In genomic region chr17:35209785-35210535, GRCm38 (mm10) we compare ENCODE assay signal across 15 mouse cellular contexts. TPM values are rescaled to one million over a fixed set of nuclear protein-coding genes. Genes with fewer than 3 reads are reported as not detected.
A peak's percentile ranks its signal among the peaks of the same experiment; 100 is the strongest.
DNase-seq lines count a peak whose midpoint lies in the region; ATAC-seq and TF ChIP-seq lines count a peak whose summit lies in the region.
"Had no signal": no experiment of that assay in that cellular context is flagged by ENCODE, and none has a peak within 500 bp of the region (broad histone marks: within the 10 kb centered on the region; RNA-seq: fewer than 3 reads in every experiment).

No protein-coding gene starts in this region.

- peaks cover 19% of the 10 kb centered on the region for H3K4me1 ChIP-seq in liver, postnatal 0 days (ENCODE audit: insufficient read depth)
- peaks cover 2% of the 10 kb centered on the region; the same call in 1 of the 2 replicates for H3K4me1 ChIP-seq in liver, embryonic 11.5 days (replicated peaks; ENCODE audit: control insufficient read depth, insufficient read depth, low read length)
- peaks cover 7 to 20% of the 10 kb centered on the region in 2 experiments for H3K4me1 ChIP-seq in MEL (ENCODE audit: control insufficient read depth in 1 of 2, insufficient read depth in 2 of 2, low read length in 2 of 2)
- H3K4me1 ChIP-seq in embryonic facial prominence, embryonic 10.5 days = peaks cover 11% of the 10 kb centered on the region
- no peaks in the 10 kb centered on the region for H3K4me1 ChIP-seq in forebrain, embryonic 12.5 days
- H3K4me1 ChIP-seq: limb, embryonic 12.5 days; lung, embryonic 15.5 days had no signal

- no peaks in the 10 kb centered on the region; the same call in 1 of the 2 replicates for H3K79me2 ChIP-seq in MEL (ENCODE audit: control insufficient read depth, insufficient read depth, low read length, poor library complexity)

- no peak for TF ChIP-seq RAD21 in MEL (IDR thresholded peaks at IDR 0.05; ENCODE audit: low read depth, low read length)

- no peaks in the 10 kb centered on the region for H3K36me3 ChIP-seq in liver, postnatal 0 days (replicated peaks; ENCODE audit: insufficient read depth, low read length)
- no peaks in the 10 kb centered on the region for H3K36me3 ChIP-seq in liver, embryonic 11.5 days (ENCODE audit: control insufficient read depth, insufficient read depth, low read length)
- H3K36me3 ChIP-seq in MEL (ENCODE audit: control insufficient read depth in 1 of 2, insufficient read depth in 2 of 2, low read length in 2 of 2) = peaks cover 0 to 11% of the 10 kb centered on the region in 2 experiments; a peak in 2 of 4 replicates
- no peaks in the 10 kb centered on the region for H3K36me3 ChIP-seq in embryonic facial prominence, embryonic 10.5 days (replicated peaks)
- H3K36me3 ChIP-seq in forebrain, embryonic 12.5 days (replicated peaks) = no peaks in the 10 kb centered on the region
- H3K36me3 ChIP-seq: heart, embryonic 10.5 days; limb, embryonic 12.5 days; lung, embryonic 15.5 days had no signal

- H3K27ac ChIP-seq in liver, postnatal 0 days (ENCODE audit: low read depth) = peak overlapping the region; percentile 53
- H3K27ac ChIP-seq in liver, embryonic 11.5 days (ENCODE audit: low read depth, low read length) = no peak overlapping the region
- H3K27ac ChIP-seq in MEL (ENCODE audit: control insufficient read depth, low read depth, low read length) = peak overlapping the region; percentile 84
- no peak overlapping the region for H3K27ac ChIP-seq in embryonic facial prominence, embryonic 10.5 days (replicated peaks)
- no peak overlapping the region for H3K27ac ChIP-seq in forebrain, embryonic 12.5 days
- H3K27ac ChIP-seq: heart, embryonic 10.5 days; hindbrain, embryonic 14.5 days; limb, embryonic 12.5 days; lung, embryonic 15.5 days had no signal

- no peak for TF ChIP-seq CTCF in liver, postnatal 0 days (IDR thresholded peaks at IDR 0.05; ENCODE audit: low read depth)
- no peak for TF ChIP-seq CTCF in MEL (IDR thresholded peaks at IDR 0.05 in 2 of 3, conservative IDR thresholded peaks at IDR 0.05 in 1 of 3; ENCODE audit: control insufficient read depth in 1 of 3, insufficient read depth in 1 of 3, low read depth in 2 of 3, low read length in 3 of 3, poor library complexity in 1 of 3, severe bottlenecking in 1 of 3)

- H3K27me3 ChIP-seq in liver, postnatal 0 days (ENCODE audit: insufficient read depth, low read length) = 0 out of 2 replicates have a peak, but pooled peaks cover 5% of the 10 kb centered on the region
- H3K27me3 ChIP-seq in liver, embryonic 11.5 days (replicated peaks; ENCODE audit: control insufficient read depth, insufficient read depth, low read length) = peaks cover 5% of the 10 kb centered on the region
- H3K27me3 ChIP-seq in MEL (ENCODE audit: control insufficient read depth in 1 of 2, insufficient read depth in 2 of 2, low read length in 2 of 2) = no peaks in the 10 kb centered on the region
- peaks cover 7% of the 10 kb centered on the region for H3K27me3 ChIP-seq in embryonic facial prominence, embryonic 10.5 days (replicated peaks; ENCODE audit: low read depth, poor library complexity, severe bottlenecking)
- H3K27me3 ChIP-seq in forebrain, embryonic 12.5 days = peaks cover 19% of the 10 kb centered on the region

- peak overlapping the region; percentile 27 for H3K4me2 ChIP-seq in liver, postnatal 0 days (ENCODE audit: low read depth, low read length)
- H3K4me2 ChIP-seq in liver, embryonic 11.5 days = no peak overlapping the region
- H3K4me2 ChIP-seq in forebrain, embryonic 12.5 days = no peak overlapping the region
- H3K4me2 ChIP-seq: hindbrain, embryonic 14.5 days; limb, embryonic 12.5 days; lung, embryonic 15.5 days had no signal

- TF ChIP-seq EP300 in liver, postnatal 0 days (IDR thresholded peaks at IDR 0.05; ENCODE audit: low read depth) = no peak
- TF ChIP-seq EP300 in MEL (IDR thresholded peaks at IDR 0.05; ENCODE audit: low read depth in 1 of 2, low read length in 2 of 2) = peak; percentile 48 to 54

- 42% methylated on average over 12 of the region's 12 CpGs for WGBS in liver, postnatal 0 days (ENCODE audit: insufficient replicate concordance)
- 61% methylated on average over 12 of the region's 12 CpGs for WGBS in liver, embryonic 11.5 days
- 78% methylated on average over 12 of the region's 12 CpGs for WGBS in embryonic facial prominence, embryonic 10.5 days
- WGBS in forebrain, embryonic 12.5 days = 74% methylated on average over 12 of the region's 12 CpGs

- TF ChIP-seq POLR2A in MEL (IDR thresholded peaks at IDR 0.05; ENCODE audit: control insufficient read depth in 1 of 2, insufficient read depth in 1 of 2, low read depth in 1 of 2, low read length in 2 of 2, poor library complexity in 1 of 2) = 0 out of 4 replicates have a peak, but pooled peaks of 1 of the 2 experiments have one; percentile 26

- no peak overlapping the region for H3K4me3 ChIP-seq in liver, postnatal 0 days (ENCODE audit: low read depth, low read length)
- no peak overlapping the region for H3K4me3 ChIP-seq in liver, embryonic 11.5 days (ENCODE audit: low read depth, low read length)
- peak overlapping the region; percentile 52 to 65 for H3K4me3 ChIP-seq in MEL (ENCODE audit: control insufficient read depth in 1 of 2, insufficient read depth in 1 of 2, low read depth in 2 of 2, low read length in 2 of 2)
- no peak overlapping the region for H3K4me3 ChIP-seq in embryonic facial prominence, embryonic 10.5 days
- H3K4me3 ChIP-seq in forebrain, embryonic 12.5 days (replicated peaks) = no peak overlapping the region
- H3K4me3 ChIP-seq: heart, embryonic 10.5 days; limb, embryonic 12.5 days; lung, embryonic 15.5 days had no signal

- H3K9ac ChIP-seq in liver, postnatal 0 days (replicated peaks) = no peak overlapping the region
- no peak overlapping the region for H3K9ac ChIP-seq in liver, embryonic 11.5 days (ENCODE audit: low read depth, low read length)
- H3K9ac ChIP-seq in MEL (ENCODE audit: control insufficient read depth, low read depth, low read length, poor library complexity, severe bottlenecking) = peak overlapping the region; percentile 58
- H3K9ac ChIP-seq in forebrain, embryonic 12.5 days = no peak overlapping the region
- H3K9ac ChIP-seq: hindbrain, embryonic 14.5 days; limb, embryonic 12.5 days; lung, embryonic 15.5 days had no signal

- peak; percentile 36; the same call in 1 of the 2 replicates for ATAC-seq in liver, postnatal 0 days
- no peak for ATAC-seq in liver, embryonic 11.5 days (replicated peaks; ENCODE audit: low FRiP score)
- peak; percentile 91 for ATAC-seq in inflammation-experienced regulatory T-cells, adult 6 months
- no peak for ATAC-seq in forebrain, embryonic 12.5 days (ENCODE audit: low FRiP score)

- no peaks in the 10 kb centered on the region for H3K9me3 ChIP-seq in liver, postnatal 0 days (ENCODE audit: low read length)
- no peaks in the 10 kb centered on the region for H3K9me3 ChIP-seq in liver, embryonic 11.5 days (ENCODE audit: control insufficient read depth, low read length)
- no peaks in the 10 kb centered on the region for H3K9me3 ChIP-seq in MEL (replicated peaks; ENCODE audit: insufficient read depth, low read length)
- no peaks in the 10 kb centered on the region for H3K9me3 ChIP-seq in embryonic facial prominence, embryonic 10.5 days
- H3K9me3 ChIP-seq in forebrain, embryonic 12.5 days = no peaks in the 10 kb centered on the region
- H3K9me3 ChIP-seq: heart, embryonic 10.5 days; limb, embryonic 12.5 days; lung, embryonic 15.5 days had no signal

- no peak for DNase-seq in liver, postnatal 0 days
- no peak for DNase-seq in liver, embryonic 11.5 days (ENCODE audit: low spot score)
- DNase-seq in MEL (ENCODE audit: low read depth, low spot score) = peak; percentile 88
- DNase-seq in spleen, postnatal 36 days (ENCODE audit: low spot score in 2 of 2) = peak; percentile 86 to 89
- DNase-seq in embryonic facial prominence, embryonic 10.5 days (ENCODE audit: low spot score) = no peak
- DNase-seq: midbrain, embryonic 14.5 days had no signal

RNA-seq across cellular contexts. Expression of gene Lta, which starts 4.8 kb away (rescaled TPM):
- not detected in 2 replicates for polyA plus RNA-seq in liver, postnatal 0 days (2015; fragmentation: Nextera tagmentation; extraction: Ambion mirVana)
- polyA plus RNA-seq in liver, embryonic 11.5 days (2014; fragmentation: Nextera tagmentation; extraction: Ambion mirVana) = not detected in 2 replicates
- not detected in 2 replicates for total RNA-seq in MEL (2012; rRNA removed)
- polyA plus RNA-seq in MEL (2012; ENCODE audit: insufficient read depth in 1 of 2, insufficient read length in 2 of 2, low read depth in 1 of 2, low replicate concordance in 2 of 2, missing spikeins in 1 of 2) = under 1 TPM in 1 of 2 experiments, not detected in 1; 0.24 TPM
- polyA plus RNA-seq in inflammation-experienced regulatory T-cells, adult 6 months (2017; shearing (Covaris generic)) = 100 to 1,000 TPM in 1 of 3 experiments, 10 to 100 TPM in 2; 34.4 to 113 (median 95.2) TPM
- not detected in 2 replicates for polyA plus RNA-seq in embryonic facial prominence, embryonic 10.5 days (2016; fragmentation: Nextera tagmentation; extraction: Ambion mirVana)
- not detected in 2 replicates for polyA plus RNA-seq in forebrain, embryonic 12.5 days (2016; fragmentation: Nextera tagmentation; extraction: Ambion mirVana)
- polyA plus RNA-seq: heart, embryonic 10.5 days; kidney, embryonic 14.5 days; limb, embryonic 12.5 days had no signal

RNA-seq across cellular contexts. Expression of gene Tnf, which starts 8.2 kb away (rescaled TPM):
- polyA plus RNA-seq in liver, postnatal 0 days (2015; fragmentation: Nextera tagmentation; extraction: Ambion mirVana) = 0.59 and 0.75 TPM in 2 replicates
- polyA plus RNA-seq in liver, embryonic 11.5 days (2014; fragmentation: Nextera tagmentation; extraction: Ambion mirVana) = 0.47 and 0.53 TPM in 2 replicates
- 0.95 and 1.2 TPM in 2 replicates for total RNA-seq in MEL (2012; rRNA removed)
- polyA plus RNA-seq in MEL (2012; ENCODE audit: insufficient read depth in 1 of 2, insufficient read length in 2 of 2, low read depth in 1 of 2, low replicate concordance in 2 of 2, missing spikeins in 1 of 2) = 1 to 10 TPM in 1 of 2 experiments, not detected in 1; 2.0 TPM
- 10 to 100 TPM; 20.9 to 28.8 (median 24.9) TPM for polyA plus RNA-seq in inflammation-experienced regulatory T-cells, adult 6 months (2017; shearing (Covaris generic))
- polyA plus RNA-seq in embryonic facial prominence, embryonic 10.5 days (2016; fragmentation: Nextera tagmentation; extraction: Ambion mirVana) = not detected in 2 replicates
- polyA plus RNA-seq in forebrain, embryonic 12.5 days (2016; fragmentation: Nextera tagmentation; extraction: Ambion mirVana) = not detected in 2 replicates
- total RNA-seq: layer of hippocampus, postnatal 10 days had no signal
- polyA plus RNA-seq: hindbrain, embryonic 14.5 days; kidney, embryonic 14.5 days; limb, embryonic 12.5 days; lung, embryonic 15.5 days; midbrain, embryonic 14.5 days had no signal

RNA-seq across cellular contexts. Expression of gene Gm16181, which starts 10.7 kb away (rescaled TPM):
- 0.22 TPM in 2 replicates for polyA plus RNA-seq in liver, postnatal 0 days (2015; fragmentation: Nextera tagmentation; extraction: Ambion mirVana)
- 0.53 TPM in 1 of 2 replicates, not detected in the other for polyA plus RNA-seq in liver, embryonic 11.5 days (2014; fragmentation: Nextera tagmentation; extraction: Ambion mirVana)
- not detected in 2 replicates for total RNA-seq in MEL (2012; rRNA removed)
- polyA plus RNA-seq in MEL (2012; ENCODE audit: insufficient read depth in 1 of 2, insufficient read length in 2 of 2, low read depth in 1 of 2, low replicate concordance in 2 of 2, missing spikeins in 1 of 2) = under 1 TPM in 1 of 2 experiments, not detected in 1; 0.58 TPM
- under 1 TPM in 2 of 3 experiments, not detected in 1; 0.67 to 0.68 TPM for polyA plus RNA-seq in inflammation-experienced regulatory T-cells, adult 6 months (2017; shearing (Covaris generic))
- 0.33 and 0.40 TPM in 2 replicates for polyA plus RNA-seq in embryonic facial prominence, embryonic 10.5 days (2016; fragmentation: Nextera tagmentation; extraction: Ambion mirVana)
- 0.41 TPM in 2 replicates for polyA plus RNA-seq in forebrain, embryonic 12.5 days (2016; fragmentation: Nextera tagmentation; extraction: Ambion mirVana)
- total RNA-seq: layer of hippocampus, postnatal 10 days had no signal
- polyA plus RNA-seq: cortical plate, adult 2 months; hindbrain, embryonic 14.5 days; midbrain, embryonic 14.5 days had no signal

RNA-seq across cellular contexts. Expression of gene Ltb, which starts 15.7 kb away (rescaled TPM):
- polyA plus RNA-seq in liver, postnatal 0 days (2015; fragmentation: Nextera tagmentation; extraction: Ambion mirVana) = 5.3 and 6.0 TPM in 2 replicates
- 0.70 and 0.78 TPM in 2 replicates for polyA plus RNA-seq in liver, embryonic 11.5 days (2014; fragmentation: Nextera tagmentation; extraction: Ambion mirVana)
- 0.75 and 1.1 TPM in 2 replicates for total RNA-seq in MEL (2012; rRNA removed)
- polyA plus RNA-seq in MEL (2012; ENCODE audit: insufficient read depth in 1 of 2, insufficient read length in 2 of 2, low read depth in 1 of 2, low replicate concordance in 2 of 2, missing spikeins in 1 of 2) = 1 to 10 TPM in 1 of 2 experiments, not detected in 1; 1.5 TPM
- 100 to 1,000 TPM; 112 to 242 (median 186) TPM for polyA plus RNA-seq in inflammation-experienced regulatory T-cells, adult 6 months (2017; shearing (Covaris generic))
- 0.16 and 0.34 TPM in 2 replicates for polyA plus RNA-seq in embryonic facial prominence, embryonic 10.5 days (2016; fragmentation: Nextera tagmentation; extraction: Ambion mirVana)
- polyA plus RNA-seq in forebrain, embryonic 12.5 days (2016; fragmentation: Nextera tagmentation; extraction: Ambion mirVana) = not detected in 2 replicates

RNA-seq across cellular contexts. Expression of gene Lst1, which starts 21.7 kb away (rescaled TPM):
- 41.2 and 44.2 TPM in 2 replicates for polyA plus RNA-seq in liver, postnatal 0 days (2015; fragmentation: Nextera tagmentation; extraction: Ambion mirVana)
- 24.1 and 28.1 TPM in 2 replicates for polyA plus RNA-seq in liver, embryonic 11.5 days (2014; fragmentation: Nextera tagmentation; extraction: Ambion mirVana)
- total RNA-seq in MEL (2012; rRNA removed) = 15.2 and 16.9 TPM in 2 replicates
- polyA plus RNA-seq in MEL (2012; ENCODE audit: insufficient read depth in 1 of 2, insufficient read length in 2 of 2, low read depth in 1 of 2, low replicate concordance in 2 of 2, missing spikeins in 1 of 2) = 10 to 100 TPM in 1 of 2 experiments, not detected in 1; 29.0 TPM
- 10 to 100 TPM in 1 of 3 experiments, 1 to 10 TPM in 2; 6.4 to 11.2 (median 8.8) TPM for polyA plus RNA-seq in inflammation-experienced regulatory T-cells, adult 6 months (2017; shearing (Covaris generic))
- 2.6 and 6.9 TPM in 2 replicates for polyA plus RNA-seq in embryonic facial prominence, embryonic 10.5 days (2016; fragmentation: Nextera tagmentation; extraction: Ambion mirVana)
- polyA plus RNA-seq in forebrain, embryonic 12.5 days (2016; fragmentation: Nextera tagmentation; extraction: Ambion mirVana) = 4.0 and 4.8 TPM in 2 replicates

Comparison
In these comparisons a context has a peak if more than half of its experiments do, and no peak if none do; other contexts are left out.
1. ATAC-seq: peak in liver, postnatal 0 days (single experiment) and inflammation-experienced regulatory T-cells, adult 6 months (single experiment); none in liver, embryonic 11.5 days (single experiment) and forebrain, embryonic 12.5 days (single experiment).
2. H3K27ac ChIP-seq: peak in liver, postnatal 0 days (single experiment) and MEL (single experiment); none in liver, embryonic 11.5 days (single experiment), embryonic facial prominence, embryonic 10.5 days (single experiment) and forebrain, embryonic 12.5 days (single experiment).
3. DNase-seq: peak in MEL (single experiment) and spleen, postnatal 36 days (2 of 2); none in liver, postnatal 0 days (single experiment), liver, embryonic 11.5 days (single experiment) and embryonic facial prominence, embryonic 10.5 days (single experiment).
4. H3K4me3 ChIP-seq: peak in MEL (2 of 2); none in liver, postnatal 0 days (single experiment), liver, embryonic 11.5 days (single experiment), embryonic facial prominence, embryonic 10.5 days (single experiment) and forebrain, embryonic 12.5 days (single experiment).
5. RNA of gene Lta, which starts 4.8 kb away (polyA plus RNA-seq): 34.4 to 113 TPM in inflammation-experienced regulatory T-cells, adult 6 months; 0.24 TPM in MEL, not detected in liver, postnatal 0 days, not detected in liver, embryonic 11.5 days, not detected in embryonic facial prominence, embryonic 10.5 days and not detected in forebrain, embryonic 12.5 days; every median in the first group is over 10 times any median in the second.
6. RNA of gene Tnf, which starts 8.2 kb away (polyA plus RNA-seq): 20.9 to 28.8 TPM in inflammation-experienced regulatory T-cells, adult 6 months; 2.0 TPM in MEL, 0.59 to 0.75 TPM in liver, postnatal 0 days, 0.47 to 0.53 TPM in liver, embryonic 11.5 days, not detected in forebrain, embryonic 12.5 days and not detected in embryonic facial prominence, embryonic 10.5 days; every median in the first group is over 4 times any median in the second.